Mouse (Mus musculus) intestine, embryonic 14.5 days (tissue): ENCODE measurements around the gene Rps6kb2. TPM values are rescaled to one million over a fixed set of nuclear protein-coding genes. Genes with fewer than 3 reads are reported as not detected.

Experiments used
- ATAC-seq: fragments of 200-750 bp; cut with Nextera tagmentation; replicated peaks from 2 replicates; pipeline ENCODE4 v1.8.0; 2017; ENCODE audit warnings: low read depth, moderate number of reproducible peaks, moderate TSS enrichment, moderate library complexity; ENCODE audit not compliant: low FRiP score, low TSS enrichment
- DNase-seq: peaks from one replicate; pipeline ENCODE4 v3.0.0-alpha.2; 2018; ENCODE audit warnings: low spot score
- H3K27ac ChIP-seq: fragments of 300-500 bp; sonication (generic); 2 replicates; pipeline ENCODE4 v1.5.1; 2014; ENCODE audit warnings: low read depth, mild to moderate bottlenecking, control low read depth
- H3K27me3 ChIP-seq: fragments of 300-500 bp; sonication (generic); replicated peaks from 2 replicates; pipeline ENCODE4 v1.6.1; 2014; ENCODE audit warnings: low read length, control low read depth; ENCODE audit not compliant: control insufficient read depth, insufficient read depth
- H3K36me3 ChIP-seq: fragments of 300-500 bp; sonication (generic); 2 replicates; pipeline ENCODE4 v1.6.1; 2014; ENCODE audit warnings: low read length, control low read depth; ENCODE audit not compliant: control insufficient read depth, insufficient read depth
- H3K4me1 ChIP-seq: fragments of 300-500 bp; sonication (generic); replicated peaks from 2 replicates; pipeline ENCODE4 v1.6.1; 2014; ENCODE audit warnings: low read length, control low read depth, mixed read lengths; ENCODE audit not compliant: control insufficient read depth, insufficient read depth
- H3K4me2 ChIP-seq: fragments of 300-500 bp; sonication (generic); 2 replicates; pipeline ENCODE4 v1.6.1; 2014; ENCODE audit warnings: low read length
- H3K4me3 ChIP-seq: fragments of 300-500 bp; sonication (generic); 2 replicates; pipeline ENCODE4 v1.5.1; 2014; ENCODE audit warnings: low read depth, low read length, control low read depth, mixed read lengths
- H3K9ac ChIP-seq: fragments of 300-500 bp; sonication (generic); 2 replicates; pipeline ENCODE4 v1.6.1; 2014; ENCODE audit warnings: mild to moderate bottlenecking, low read length
- H3K9me3 ChIP-seq: fragments of 300-500 bp; sonication (generic); 2 replicates; pipeline ENCODE4 v1.6.1; 2016; ENCODE audit warnings: low read length, control low read depth; ENCODE audit not compliant: control insufficient read depth
- WGBS: fragments of 180-500 bp; shearing (Covaris S2); extraction: QIAGEN DNeasy Blood & Tissue Kit; methylation state at CpG from one replicate; pipeline ENCODE4 v1.1.7; 2014; 5-methylcytosine and 5-hydroxymethylcytosine counted together
- polyA plus RNA-seq: library from polyadenylated mRNA; unstranded; fragments of >200 nt; fragmentation: Nextera tagmentation; extraction: Ambion mirVana; gene quantifications from 2 replicates; pipeline ENCODE4 v1.2.1, GENCODE M21; 2014

Gene Rps6kb2
- polyA plus RNA-seq, 1 experiment from 2014 or later, result 37.4 TPM

GRCm38 (mm10) chr19:4175368-4175947 is 12.3 kb upstream of the Rps6kb2 start, which contains the start of gene Carns1:
TSS of gene Carns1 (minus strand) at chr19:4175479.
- Histone ChIP-seq H3K9ac (peak within 1 kb of the TSS; percentile 40), H3K4me1 (peaks cover 10% of the 10 kb centered on the region), H3K27ac (no peak within 1 kb of the TSS), H3K9me3 (no peaks in the 10 kb centered on the region), H3K4me2 (peak within 1 kb of the TSS; percentile 53), H3K27me3 (no peaks in the 10 kb centered on the region), H3K4me3 (peak within 1 kb of the TSS; percentile 19; the same call in 1 of the 2 replicates), H3K36me3 (no peaks in the 10 kb centered on the region)
- peak; percentile 60 for DNase-seq
- WGBS, result 3% methylated on average over 11 of the region's 11 CpGs
- peak; percentile 45 for ATAC-seq

GRCm38 (mm10) chr19:4172925-4173324 is 9.8 kb upstream of the Rps6kb2 start:
- no peaks in the 10 kb centered on the region for H3K36me3 ChIP-seq
- no peaks in the 10 kb centered on the region for H3K27me3 ChIP-seq
- no peaks in the 10 kb centered on the region for H3K9me3 ChIP-seq
- H3K4me1 ChIP-seq, result peaks cover 16% of the 10 kb centered on the region
- DNase-seq, result no peak
- no peak overlapping the region for H3K27ac ChIP-seq
- H3K4me2 ChIP-seq, result no peak overlapping the region
- H3K4me3 ChIP-seq, result no peak overlapping the region
- no peak for ATAC-seq
- WGBS, result 64% methylated on average over 11 of the region's 11 CpGs
- no peak overlapping the region for H3K9ac ChIP-seq

- Histone ChIP-seq H3K4me2 (no peak overlapping the region), H3K36me3 (no peaks in the 10 kb centered on the region), H3K4me1 (peaks cover 16% of the 10 kb centered on the region), H3K4me3 (no peak overlapping the region), H3K27me3 (no peaks in the 10 kb centered on the region), H3K9ac (no peak overlapping the region), H3K27ac (no peak overlapping the region), H3K9me3 (no peaks in the 10 kb centered on the region)
- WGBS, result 66% methylated on average over 13 of the region's 13 CpGs
- no peak for DNase-seq
- ATAC-seq, result no peak
Measured at GRCm38 (mm10) chr19:4171393-4172290, 8.5 kb upstream of the Rps6kb2 start.

- Histone ChIP-seq H3K27ac (no peak overlapping the region), H3K4me1 (peaks cover 13% of the 10 kb centered on the region), H3K9me3 (no peaks in the 10 kb centered on the region), H3K27me3 (no peaks in the 10 kb centered on the region), H3K36me3 (no peaks in the 10 kb centered on the region), H3K4me2 (no peak overlapping the region), H3K4me3 (no peak overlapping the region), H3K9ac (no peak overlapping the region)
- DNase-seq (no peak), ATAC-seq (no peak)
- WGBS, result 89% methylated on average over 10 of the region's 10 CpGs
Measured at GRCm38 (mm10) chr19:4170723-4171392, 7.7 kb upstream of the Rps6kb2 start.

- Histone ChIP-seq H3K9me3 (no peaks in the 10 kb centered on the region), H3K4me1 (peaks cover 6% of the 10 kb centered on the region; the same call in 1 of the 2 replicates), H3K27ac (peak overlapping the region; percentile 81), H3K36me3 (no peaks in the 10 kb centered on the region), H3K9ac (peak overlapping the region; percentile 60), H3K4me2 (peak overlapping the region; percentile 69), H3K27me3 (no peaks in the 10 kb centered on the region), H3K4me3 (peak overlapping the region; percentile 33)
- DNase-seq (no peak), ATAC-seq (peak; percentile 54)
- 6% methylated on average over 27 of the region's 27 CpGs for WGBS
Measured at GRCm38 (mm10) chr19:4169810-4170209, 6.7 kb upstream of the Rps6kb2 start.

- peak; percentile 99 for DNase-seq
- peak overlapping the region; percentile 60 for H3K9ac ChIP-seq
- peaks cover 6% of the 10 kb centered on the region; the same call in 1 of the 2 replicates for H3K4me1 ChIP-seq
- peak overlapping the region; percentile 33 for H3K4me3 ChIP-seq
- no peaks in the 10 kb centered on the region for H3K27me3 ChIP-seq
- peak; percentile 95 for ATAC-seq
- no peaks in the 10 kb centered on the region for H3K36me3 ChIP-seq
- under 1% methylated on average over 43 of the region's 43 CpGs for WGBS
- peak overlapping the region; percentile 69 for H3K4me2 ChIP-seq
- no peaks in the 10 kb centered on the region for H3K9me3 ChIP-seq
- peak overlapping the region; percentile 81 for H3K27ac ChIP-seq
Measured at GRCm38 (mm10) chr19:4169378-4169784, 6.2 kb upstream of the Rps6kb2 start.

- Histone ChIP-seq H3K27me3 (no peaks in the 10 kb centered on the region), H3K4me2 (no peak overlapping the region), H3K4me3 (no peak overlapping the region), H3K9me3 (no peaks in the 10 kb centered on the region), H3K27ac (no peak overlapping the region), H3K36me3 (0 out of 2 replicates have a peak, but pooled peaks cover under 1% of the 10 kb centered on the region), H3K4me1 (peaks cover 19% of the 10 kb centered on the region), H3K9ac (no peak overlapping the region)
- DNase-seq (no peak), ATAC-seq (no peak)
- WGBS, result 78% methylated on average over 9 of the region's 9 CpGs
Measured at GRCm38 (mm10) chr19:4166678-4167476, 3.7 kb upstream of the Rps6kb2 start.

GRCm38 (mm10) chr19:4164721-4165120 is 1.6 kb upstream of the Rps6kb2 start:
- no peaks in the 10 kb centered on the region for H3K9me3 ChIP-seq
- no peak for ATAC-seq
- no peak overlapping the region for H3K27ac ChIP-seq
- H3K4me2 ChIP-seq, result no peak overlapping the region
- H3K4me1 ChIP-seq, result peaks cover 12% of the 10 kb centered on the region
- peaks cover 17% of the 10 kb centered on the region for H3K36me3 ChIP-seq
- no peak overlapping the region for H3K4me3 ChIP-seq
- H3K27me3 ChIP-seq, result no peaks in the 10 kb centered on the region
- no peak overlapping the region for H3K9ac ChIP-seq
- 85% methylated on average over 2 of the region's 2 CpGs for WGBS
- DNase-seq, result no peak
